Mouse (Mus musculus): ENCODE data around the gene Fancg. TPM values are rescaled to one million over a fixed set of nuclear protein-coding genes. Genes with fewer than 3 reads are reported as not detected.

Fancg gene
- polyA plus RNA-seq, 1 experiment from 2014 or later, result 5.5 TPM

DNA sequence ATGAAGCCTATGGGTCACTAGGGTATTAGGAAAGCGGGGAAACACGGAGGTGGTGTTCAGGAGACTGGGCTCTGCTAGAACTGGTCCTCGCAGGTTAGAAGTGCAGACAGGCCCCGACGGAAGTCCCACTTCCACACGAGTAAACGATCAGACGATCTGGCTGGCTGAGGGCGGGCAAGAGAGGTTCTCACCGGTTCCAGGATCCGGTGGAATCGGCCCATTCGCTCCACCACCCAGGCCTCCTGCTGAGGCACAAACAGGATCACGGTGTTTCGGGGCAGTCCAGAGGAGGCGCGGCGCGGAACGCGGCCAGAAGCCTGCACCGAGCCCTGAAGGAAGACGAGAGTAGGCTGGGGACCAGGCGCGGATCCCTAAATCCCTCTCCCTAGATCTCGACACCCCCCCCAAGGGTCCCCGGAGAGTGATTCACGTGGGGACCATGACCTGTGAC is 20.5 kb upstream of the Fancg start:
- Histone ChIP-seq H3K4me1 (ENCODE audit: insufficient read depth) (peaks cover 10% of the 10 kb centered on the region; the same call in 1 of the 2 replicates), H3K9me3 (ENCODE audit: low read length) (no peaks in the 10 kb centered on the region), H3K27ac (ENCODE audit: low read depth) (peak overlapping the region; percentile 79), H3K4me3 (ENCODE audit: low read depth, low read length) (peak overlapping the region; percentile 79), H3K9ac (replicated peaks) (peak overlapping the region; percentile 86), H3K36me3 (replicated peaks; ENCODE audit: insufficient read depth, low read length) (peaks cover 50% of the 10 kb centered on the region), H3K27me3 (ENCODE audit: insufficient read depth, low read length) (no peaks in the 10 kb centered on the region), H3K4me2 (ENCODE audit: low read depth, low read length) (peak overlapping the region; percentile 82)
- TF ChIP-seq EP300 (IDR thresholded peaks at IDR 0.05; ENCODE audit: low read depth), result no peak
- no peak for TF ChIP-seq CTCF (IDR thresholded peaks at IDR 0.05; ENCODE audit: low read depth)
- peak; percentile 64 for DNase-seq
- under 1% methylated on average over 28 of the region's 28 CpGs for WGBS (ENCODE audit: insufficient replicate concordance)
- peak; percentile 66 for ATAC-seq

GRCm38 (mm10) chr4:43030352-43030751 is 20.0 kb upstream of the Fancg start:
- Histone ChIP-seq H3K27me3 (ENCODE audit: insufficient read depth, low read length) (no peaks in the 10 kb centered on the region), H3K9ac (replicated peaks) (peak overlapping the region; percentile 86), H3K4me2 (ENCODE audit: low read depth, low read length) (peak overlapping the region; percentile 82), H3K4me1 (ENCODE audit: insufficient read depth) (peaks cover 9% of the 10 kb centered on the region; the same call in 1 of the 2 replicates), H3K4me3 (ENCODE audit: low read depth, low read length) (peak overlapping the region; percentile 79), H3K36me3 (replicated peaks; ENCODE audit: insufficient read depth, low read length) (peaks cover 46% of the 10 kb centered on the region), H3K9me3 (ENCODE audit: low read length) (no peaks in the 10 kb centered on the region), H3K27ac (ENCODE audit: low read depth) (peak overlapping the region; percentile 79)
- no peak for DNase-seq
- TF ChIP-seq CTCF (IDR thresholded peaks at IDR 0.05; ENCODE audit: low read depth), result no peak
- ATAC-seq, result no peak
- WGBS (ENCODE audit: insufficient replicate concordance), result 61% methylated on average over 9 of the region's 9 CpGs

DNA sequence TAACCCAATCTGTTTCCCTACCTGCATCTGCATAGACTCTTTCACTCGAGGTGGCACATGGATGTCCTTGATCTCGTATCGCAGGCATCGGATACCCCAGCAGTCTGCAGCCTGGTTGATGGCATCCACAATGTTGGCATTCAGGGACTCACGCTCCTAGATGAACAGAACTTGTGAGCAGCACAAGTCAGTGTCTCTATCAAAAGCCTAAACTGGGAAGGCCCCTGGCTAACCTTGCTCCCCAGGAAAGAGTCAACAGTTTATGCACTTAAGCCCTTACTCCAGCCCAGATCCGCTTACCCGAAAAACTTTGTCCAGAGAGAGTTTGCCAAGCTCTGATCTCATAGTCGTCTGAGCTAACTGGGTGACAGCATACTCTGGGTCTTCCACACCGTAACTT is 19.4 kb upstream of the Fancg start:
- H3K4me1 ChIP-seq (ENCODE audit: insufficient read depth), result peaks cover 13% of the 10 kb centered on the region
- H3K4me3 ChIP-seq (ENCODE audit: low read depth, low read length), result 0 out of 2 replicates have a peak overlapping the region, but pooled peaks have one; percentile 79
- H3K9ac ChIP-seq (replicated peaks), result peak overlapping the region; percentile 86; the same call in 1 of the 2 replicates
- DNase-seq (no peak), ATAC-seq (no peak)
- H3K4me2 ChIP-seq (ENCODE audit: low read depth, low read length), result peak overlapping the region; percentile 82
- H3K27ac ChIP-seq (ENCODE audit: low read depth), result no peak overlapping the region
- no peaks in the 10 kb centered on the region for H3K9me3 ChIP-seq (ENCODE audit: low read length)
- peaks cover 42% of the 10 kb centered on the region for H3K36me3 ChIP-seq (replicated peaks; ENCODE audit: insufficient read depth, low read length)
- no peaks in the 10 kb centered on the region for H3K27me3 ChIP-seq (ENCODE audit: insufficient read depth, low read length)
- 87% methylated on average over 9 of the region's 9 CpGs for WGBS (ENCODE audit: insufficient replicate concordance)
- no peak for TF ChIP-seq EP300 (IDR thresholded peaks at IDR 0.05; ENCODE audit: low read depth)
- TF ChIP-seq CTCF (IDR thresholded peaks at IDR 0.05; ENCODE audit: low read depth), result no peak

GRCm38 (mm10) chr4:43029121-43029520 is 18.8 kb upstream of the Fancg start:
- Histone ChIP-seq H3K4me2 (ENCODE audit: low read depth, low read length) (no peak overlapping the region), H3K36me3 (replicated peaks; ENCODE audit: insufficient read depth, low read length) (peaks cover 39% of the 10 kb centered on the region), H3K4me3 (ENCODE audit: low read depth, low read length) (no peak overlapping the region), H3K9me3 (ENCODE audit: low read length) (no peaks in the 10 kb centered on the region), H3K27ac (ENCODE audit: low read depth) (no peak overlapping the region), H3K4me1 (ENCODE audit: insufficient read depth) (peaks cover 15% of the 10 kb centered on the region), H3K9ac (replicated peaks) (no peak overlapping the region), H3K27me3 (ENCODE audit: insufficient read depth, low read length) (no peaks in the 10 kb centered on the region)
- ATAC-seq (no peak), DNase-seq (no peak)
- TF ChIP-seq CTCF (IDR thresholded peaks at IDR 0.05; ENCODE audit: low read depth), result no peak
- no peak for TF ChIP-seq EP300 (IDR thresholded peaks at IDR 0.05; ENCODE audit: low read depth)
- WGBS (ENCODE audit: insufficient replicate concordance), result 93% methylated on average over 7 of the region's 7 CpGs

DNA sequence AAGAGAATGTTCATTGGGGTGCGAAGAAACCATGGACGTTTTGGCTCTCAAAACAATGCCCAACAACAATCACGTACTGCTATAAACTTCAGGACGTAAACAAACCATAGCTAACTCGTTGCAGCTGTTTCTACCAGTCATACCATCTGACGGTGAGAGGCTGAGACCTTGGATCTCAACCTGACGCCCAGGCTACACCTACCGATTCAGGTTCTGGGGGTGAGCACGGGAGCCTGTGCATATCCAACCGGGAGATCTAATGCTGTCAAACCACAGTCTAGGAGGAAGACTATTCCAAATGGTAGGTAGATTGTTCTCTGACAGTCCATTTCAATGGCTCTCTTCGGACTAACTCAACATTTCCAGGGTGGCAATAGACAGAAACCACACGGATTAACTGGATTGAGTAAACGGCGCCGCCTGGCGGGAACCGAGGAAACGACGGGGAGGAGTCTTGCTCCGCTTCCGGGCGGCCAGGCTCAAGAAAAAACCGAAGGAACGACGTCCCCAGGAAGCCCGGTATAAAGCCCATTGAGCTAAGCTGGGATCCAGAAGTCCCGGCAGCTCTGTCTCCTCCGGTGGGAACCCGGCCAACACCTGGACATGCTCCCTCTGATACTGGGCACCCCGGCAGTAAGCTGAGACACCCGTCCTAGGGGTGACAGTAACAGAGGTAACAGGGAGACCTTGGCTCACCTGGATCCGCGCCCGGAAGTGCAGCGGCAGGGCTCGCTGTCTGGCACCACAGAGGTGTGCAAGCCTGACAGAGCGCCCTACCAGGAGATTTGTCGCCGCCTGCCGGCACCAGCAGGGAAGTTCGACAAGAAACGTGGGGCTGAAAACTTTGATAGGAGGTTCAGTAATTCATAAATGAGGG is 15.0 kb upstream of the Fancg start, which contains the start of gene Pigo:
Pigo (minus strand) TSS at position 736 of the 877 bp plus-strand sequence.
- ATAC-seq, result peak; percentile 97
- peaks cover 12% of the 10 kb centered on the region for H3K4me1 ChIP-seq (ENCODE audit: insufficient read depth)
- peak within 1 kb of the TSS; percentile 76 for H3K9ac ChIP-seq (replicated peaks)
- H3K4me3 ChIP-seq (ENCODE audit: low read depth, low read length), result peak within 1 kb of the TSS; percentile 69
- peaks cover 48% of the 10 kb centered on the region for H3K36me3 ChIP-seq (replicated peaks; ENCODE audit: insufficient read depth, low read length)
- H3K9me3 ChIP-seq (ENCODE audit: low read length), result no peaks in the 10 kb centered on the region
- peak within 1 kb of the TSS; percentile 83 for H3K4me2 ChIP-seq (ENCODE audit: low read depth, low read length)
- peak; percentile 54; the same call in 1 of the 2 replicates for TF ChIP-seq EP300 (IDR thresholded peaks at IDR 0.05; ENCODE audit: low read depth)
- peak; percentile 95 for TF ChIP-seq CTCF (IDR thresholded peaks at IDR 0.05; ENCODE audit: low read depth)
- DNase-seq, result peak; percentile 96
- H3K27me3 ChIP-seq (ENCODE audit: insufficient read depth, low read length), result no peaks in the 10 kb centered on the region
- 6% methylated on average over 42 of the region's 42 CpGs for WGBS (ENCODE audit: insufficient replicate concordance)
- H3K27ac ChIP-seq (ENCODE audit: low read depth), result peak within 1 kb of the TSS; percentile 97

DNA sequence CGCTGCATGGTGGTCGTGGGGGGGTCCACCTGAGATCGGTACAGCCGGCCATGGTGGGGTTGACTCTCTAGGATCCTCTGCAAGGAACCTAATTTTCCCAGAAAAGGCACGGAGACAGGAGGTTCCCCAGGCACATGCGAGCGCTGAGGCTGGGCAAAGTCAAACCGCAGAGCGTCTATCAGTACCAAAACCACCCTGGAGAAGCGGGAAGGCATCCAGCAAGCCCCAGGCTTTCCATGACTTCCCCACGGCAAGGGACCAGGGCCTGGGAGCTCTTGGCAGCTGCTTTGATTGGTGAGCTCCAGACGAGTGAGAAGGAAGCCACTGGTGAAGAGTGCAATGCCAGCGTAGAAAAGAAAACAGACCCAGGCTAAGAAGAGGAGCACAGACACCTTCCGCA is 14.4 kb upstream of the Fancg start:
- H3K9me3 ChIP-seq (ENCODE audit: low read length), result no peaks in the 10 kb centered on the region
- ATAC-seq (no peak), DNase-seq (no peak)
- peak overlapping the region; percentile 76 for H3K9ac ChIP-seq (replicated peaks)
- peak overlapping the region; percentile 83 for H3K4me2 ChIP-seq (ENCODE audit: low read depth, low read length)
- no peaks in the 10 kb centered on the region for H3K27me3 ChIP-seq (ENCODE audit: insufficient read depth, low read length)
- H3K27ac ChIP-seq (ENCODE audit: low read depth), result peak overlapping the region; percentile 97; the same call in 1 of the 2 replicates
- TF ChIP-seq CTCF (IDR thresholded peaks at IDR 0.05; ENCODE audit: low read depth), result no peak
- H3K4me3 ChIP-seq (ENCODE audit: low read depth, low read length), result peak overlapping the region; percentile 69
- peaks cover 7% of the 10 kb centered on the region for H3K4me1 ChIP-seq (ENCODE audit: insufficient read depth)
- H3K36me3 ChIP-seq (replicated peaks; ENCODE audit: insufficient read depth, low read length), result peaks cover 46% of the 10 kb centered on the region
- 76% methylated on average over 14 of the region's 14 CpGs for WGBS (ENCODE audit: insufficient replicate concordance)

Measured in liver, postnatal 0 days (tissue).